Mouse (Mus musculus) heart, postnatal 14 days (tissue): Measurements from ENCODE around the gene Usp43. TPM values are rescaled to one million over a fixed set of nuclear protein-coding genes. Genes with fewer than 3 reads are reported as not detected.

Experiments
- DNase-seq, 2 experiments: peaks; one replicate each; pipeline ENCODE4 v3.0.0; 2021 to 2022
- intact Hi-C: fragments of 180-260 bp; cut with DNase I; formaldehyde crosslinking; loops from one replicate; pipeline ENCODE4 v1.15.1; 2025
- long read RNA-seq, 2 experiments: library from polyadenylated mRNA; stranded (forward); transcript quantifications; one replicate each; pipeline ENCODE4 v2.0.0; 2021
- total RNA-seq, 2 experiments: library from RNA; stranded (reverse); gene quantifications; 2 replicates each; pipeline ENCODE4 v1.2.3; 2021

Gene Usp43
- total RNA-seq = 1 to 10 TPM; 3.3 to 3.4 TPM
- long read RNA-seq, experiment 1, full-length matches to known transcripts = 2 of 3 reads
- long read RNA-seq, experiment 1, partial matches to known transcripts = 1 of 3 reads
- long read RNA-seq, experiment 1, other reads (novel, unspliced or antisense) = 0 of 3 reads
- long read RNA-seq, experiment 2, full-length matches to known transcripts = 4 of 8 reads
- long read RNA-seq, experiment 2, partial matches to known transcripts = 1 of 8 reads
- long read RNA-seq, experiment 2, other reads (novel, unspliced or antisense) = 3 of 8 reads

GRCm38 (mm10) chr11:67921827-67922754, at the start of gene Usp43:
Gene Usp43 (minus strand): TSS chr11:67922153.
- peak; percentile 72 to 79 for DNase-seq
- intact Hi-C loops = loop anchor here (2.0 kb wide), 1 partner anchor 25 kb away; no protein-coding TSS in a partner anchor

GRCm38 (mm10) chr11:67967831-67968230, 45.9 kb upstream of the Usp43 start:
- intact Hi-C loops = loop anchor here (5.0 kb wide), 1 partner anchor 71 kb away; no protein-coding TSS in a partner anchor
- no peak for DNase-seq

DNA sequence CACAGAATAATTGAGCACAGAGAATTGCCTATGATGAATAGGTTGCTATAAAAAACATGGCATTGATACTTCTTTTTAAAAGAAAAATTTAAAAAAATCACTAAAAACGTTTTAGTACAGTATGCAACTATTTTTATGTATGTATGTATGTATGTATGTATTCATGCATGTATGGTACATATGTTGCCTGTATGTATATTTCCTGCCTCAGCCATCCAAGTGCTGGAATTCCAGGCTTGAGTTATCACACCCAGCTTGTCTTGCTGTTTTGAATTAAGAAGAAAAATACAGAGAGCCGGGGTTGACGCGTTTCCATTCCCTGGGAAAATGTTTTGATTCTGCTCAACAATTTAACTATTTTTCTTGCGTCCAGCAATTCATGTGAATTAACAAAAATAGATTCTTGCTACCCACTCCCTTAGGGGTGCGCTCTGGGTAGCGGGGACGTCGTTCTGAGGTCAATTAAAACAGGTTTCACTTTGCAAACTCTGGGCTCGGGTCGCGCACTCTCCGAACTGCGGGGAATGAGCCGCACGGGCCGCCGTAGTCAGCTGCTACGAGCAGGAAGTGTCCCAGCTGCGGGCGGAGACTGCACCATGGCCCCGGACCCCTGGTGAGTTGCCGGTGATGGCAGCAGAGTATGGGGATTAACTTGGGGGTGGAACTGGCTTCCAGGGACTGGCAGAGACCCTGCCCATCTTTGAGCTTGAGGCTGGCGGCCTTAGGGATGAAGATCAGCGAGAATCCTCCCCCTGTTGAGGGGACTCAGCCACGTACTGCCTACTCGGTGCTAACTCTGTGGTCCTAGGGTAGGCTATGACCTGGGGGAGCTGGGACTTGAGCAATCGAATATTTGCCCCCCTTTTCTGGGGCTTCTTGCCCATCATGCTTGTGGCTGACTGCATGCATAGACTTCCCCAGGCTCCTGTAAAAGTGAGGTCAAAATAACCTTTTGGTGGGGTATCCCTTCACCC, 44.2 kb upstream of the Usp43 start, which contains the start of gene Stx8:
Gene Stx8 (plus strand): TSS at position 289 of the 974 bp plus-strand sequence.
- intact Hi-C loops = loop anchor here (5.0 kb wide), 1 partner anchor 69 kb away; no protein-coding TSS in a partner anchor
- peak; percentile 95 to 98 for DNase-seq

GRCm38 (mm10) chr11:67965242-67965883, 43.4 kb upstream of the Usp43 start, which contains the start of gene Cfap52:
Gene Cfap52 (minus strand): TSS chr11:67965651.
- intact Hi-C loops = loop anchor here (5.0 kb wide), 1 partner anchor 68 kb away; no protein-coding TSS in a partner anchor
- peak; percentile 79 to 87 for DNase-seq

DNA sequence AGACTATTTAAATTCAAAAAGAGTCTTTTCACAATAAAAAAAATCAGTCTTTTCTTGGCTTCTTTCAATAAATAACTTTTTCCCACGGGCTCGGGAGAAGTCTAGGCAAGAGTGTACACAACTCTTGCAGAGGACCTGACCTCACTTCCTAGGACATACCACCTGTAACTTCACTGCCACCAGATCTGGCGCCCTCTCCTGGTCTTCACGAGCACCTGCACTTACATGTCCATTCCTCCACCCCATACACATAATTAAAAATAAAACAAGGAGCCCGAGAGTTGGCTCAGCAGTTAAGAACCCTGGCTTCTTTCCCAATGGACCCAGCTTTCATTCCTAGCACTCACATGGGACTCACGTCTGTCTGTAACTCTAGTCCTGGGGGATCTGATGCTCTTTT, 42.2 kb upstream of the Usp43 start:
- intact Hi-C loops = no loop called here
- DNase-seq = no peak

- DNase-seq = no peak
Measured at GRCm38 (mm10) chr11:67954413-67954812, 32.5 kb upstream of the Usp43 start.

DNA sequence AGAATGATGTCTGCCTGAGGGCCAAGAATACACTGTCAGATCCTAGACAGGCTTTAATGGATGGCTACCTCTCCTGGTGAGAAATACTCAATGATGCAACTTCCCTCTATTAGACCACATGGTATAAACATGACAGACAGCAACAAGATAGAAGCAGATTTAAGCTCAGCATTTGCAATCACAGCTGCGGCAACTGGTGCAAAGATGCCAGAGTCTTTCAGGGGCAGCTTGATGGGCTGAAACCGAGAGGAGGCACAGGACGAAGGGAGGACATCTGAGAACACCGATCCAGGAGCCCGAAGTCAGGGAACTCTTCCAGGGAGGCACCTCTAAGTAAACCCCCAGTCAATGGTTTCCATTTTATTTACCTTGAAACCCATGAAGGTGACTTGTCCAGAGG, 31.7 kb upstream of the Usp43 start:
- intact Hi-C loops = no loop called here
- no peak for DNase-seq

More at GRCm38 (mm10) chr11:67954413-67954812, 32.5 kb upstream of the Usp43 start:
- intact Hi-C loops = no loop called here

DNA sequence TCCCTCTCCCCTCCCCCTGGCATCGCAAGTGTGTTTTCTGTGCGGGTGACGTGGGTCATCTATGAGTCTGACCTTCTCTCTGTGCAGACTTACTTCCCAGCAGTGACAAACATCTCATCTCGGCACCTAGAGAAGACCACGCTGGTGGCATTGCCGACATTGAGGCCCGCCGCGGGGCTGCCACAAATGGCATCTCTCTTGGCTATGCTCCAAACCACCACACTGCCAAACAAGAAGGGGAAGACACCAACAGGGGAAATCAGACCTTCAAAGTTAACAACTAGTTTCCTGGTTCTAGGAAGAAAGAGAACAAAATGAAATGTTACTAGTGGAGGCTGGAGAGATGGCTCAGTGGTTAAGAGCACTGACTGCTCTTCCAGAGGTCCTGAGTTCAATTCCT, 27.5 kb upstream of the Usp43 start:
- DNase-seq = no peak

DNA sequence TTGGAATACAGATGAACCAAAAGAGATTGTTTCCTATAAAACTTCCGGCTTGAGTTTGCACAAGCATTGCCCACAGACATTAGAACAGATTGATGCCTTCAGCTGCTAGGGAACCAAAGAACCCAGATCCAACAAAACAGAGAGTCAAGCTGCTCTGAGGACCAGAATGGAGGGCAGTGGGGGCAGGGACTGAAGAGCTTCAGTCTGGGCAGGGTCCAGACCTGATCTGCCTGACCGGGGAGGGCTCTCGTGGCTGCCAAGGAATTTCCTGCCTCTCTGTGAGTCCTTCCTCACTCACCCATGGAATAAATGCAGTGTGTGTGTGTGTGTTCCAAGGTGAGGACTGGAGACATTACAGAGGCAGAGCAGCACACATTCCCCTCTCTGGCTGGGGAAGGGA, 26.3 kb upstream of the Usp43 start:
- intact Hi-C loops = no loop called here
- no peak for DNase-seq

More for the DNA sequence above, 27.5 kb upstream of the Usp43 start:
- intact Hi-C loops = no loop called here

DNA sequence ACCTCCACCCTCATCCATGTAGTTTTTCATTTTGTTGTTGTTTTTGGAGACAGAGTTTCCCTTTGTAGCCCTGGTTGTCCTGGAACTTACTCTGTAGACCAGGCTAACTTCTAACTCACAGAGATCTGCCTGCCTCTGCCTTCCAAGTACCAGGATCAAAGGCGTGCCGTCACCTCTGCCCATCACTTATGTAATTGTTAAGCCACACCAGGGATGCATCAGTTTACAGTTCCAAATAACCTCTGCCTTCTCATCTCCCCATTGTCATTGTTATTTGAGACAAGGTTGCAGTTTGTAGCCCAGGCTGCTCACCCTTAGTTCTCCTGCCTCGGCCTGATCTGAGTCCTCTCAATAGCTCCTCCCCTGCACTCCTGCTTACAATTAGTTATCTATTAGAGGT, 10.2 kb upstream of the Usp43 start:
- intact Hi-C loops = no loop called here
- DNase-seq = no peak

GRCm38 (mm10) chr11:67926348-67927055, 4.5 kb upstream of the Usp43 start:
- no peak for DNase-seq
- intact Hi-C loops = loop anchor here (2.0 kb wide), 1 partner anchor 108 kb away; no protein-coding TSS in a partner anchor

- DNase-seq = no peak
- intact Hi-C loops = no loop called here
Measured at GRCm38 (mm10) chr11:67925000-67925399, 3.0 kb upstream of the Usp43 start.

GRCm38 (mm10) chr11:67923720-67924119, 1.8 kb upstream of the Usp43 start:
- intact Hi-C loops = loop anchor here (2.0 kb wide), 1 partner anchor 27 kb away; no protein-coding TSS in a partner anchor
- no peak for DNase-seq

- intact Hi-C loops = loop anchor here (2.0 kb wide), 1 partner anchor 26 kb away; no protein-coding TSS in a partner anchor
- DNase-seq = peak; percentile 73 to 74
Measured at GRCm38 (mm10) chr11:67922755-67923125, 787 bp upstream of the Usp43 start.

GRCm38 (mm10) chr11:67921091-67921826, 694 bp downstream of the Usp43 start:
- intact Hi-C loops = no loop called here
- peak; percentile 66 to 70 for DNase-seq

- intact Hi-C loops = no loop called here
- DNase-seq = no peak
Measured at GRCm38 (mm10) chr11:67920226-67920960, 1.6 kb downstream of the Usp43 start.

DNA sequence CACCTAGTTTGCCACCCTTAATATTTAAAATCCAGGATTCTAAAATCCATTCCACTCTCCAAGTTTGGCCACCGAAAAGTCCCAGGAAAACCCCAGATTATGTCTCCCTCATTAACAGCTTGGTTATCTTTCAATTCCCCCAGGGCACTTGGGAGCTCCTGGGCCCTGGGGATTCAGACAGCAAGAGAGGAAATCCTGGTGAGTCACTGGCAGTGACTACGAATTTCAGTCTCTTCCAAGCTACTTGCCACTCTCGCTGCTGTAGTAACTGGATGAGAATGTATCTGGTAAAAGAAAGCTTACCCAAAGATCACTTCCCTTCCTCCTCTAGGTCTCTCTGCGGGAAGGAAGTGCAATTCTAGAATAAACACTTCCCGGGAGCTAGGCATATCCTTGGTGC, 2.4 kb downstream of the Usp43 start:
- DNase-seq = no peak
- intact Hi-C loops = no loop called here
